Mouse (Mus musculus): ENCODE results near the gene Tcf20. TPM values are rescaled to one million over a fixed set of nuclear protein-coding genes. Genes with fewer than 3 reads are reported as not detected.

Tcf20 gene
- total RNA-seq, 2 experiments from 2014 or later, result 233 to 245 TPM

- DNase-seq (ENCODE audit: low spot score in 2 of 2), result no peak
Measured at GRCm38 (mm10) chr15:82960786-82961561, 26.7 kb downstream of the Tcf20 start.

- DNase-seq (ENCODE audit: low spot score in 2 of 2), result no peak
Measured at GRCm38 (mm10) chr15:82959151-82959550, 28.5 kb downstream of the Tcf20 start.

- DNase-seq (ENCODE audit: low spot score in 2 of 2), result peak; percentile 43 to 70
Measured at GRCm38 (mm10) chr15:82958253-82958701, 29.4 kb downstream of the Tcf20 start.

- no peak for DNase-seq (ENCODE audit: low spot score in 2 of 2)
Measured at GRCm38 (mm10) chr15:82956721-82957120, 31.0 kb downstream of the Tcf20 start.

- no peak for DNase-seq (ENCODE audit: low spot score in 2 of 2)
Measured at GRCm38 (mm10) chr15:82956310-82956709, 31.4 kb downstream of the Tcf20 start.

- DNase-seq (ENCODE audit: low spot score in 2 of 2), result no peak
Measured at GRCm38 (mm10) chr15:82955286-82955685, 32.4 kb downstream of the Tcf20 start.

- no peak for DNase-seq (ENCODE audit: low spot score in 2 of 2)
Measured at GRCm38 (mm10) chr15:82954034-82954433, 33.6 kb downstream of the Tcf20 start.

GRCm38 (mm10) chr15:82953096-82953495 is 34.6 kb downstream of the Tcf20 start:
- no peak for DNase-seq (ENCODE audit: low spot score in 2 of 2)

GRCm38 (mm10) chr15:82952292-82952705 is 35.4 kb downstream of the Tcf20 start:
- no peak for DNase-seq (ENCODE audit: low spot score in 2 of 2)

GRCm38 (mm10) chr15:82950246-82950645 is 37.4 kb downstream of the Tcf20 start:
- DNase-seq (ENCODE audit: low spot score in 2 of 2), result no peak

- DNase-seq (ENCODE audit: low spot score in 2 of 2), result no peak
Measured at GRCm38 (mm10) chr15:82947431-82947830, 40.2 kb downstream of the Tcf20 start.

GRCm38 (mm10) chr15:82944479-82945195 is 43.0 kb downstream of the Tcf20 start:
- no peak for DNase-seq (ENCODE audit: low spot score in 2 of 2)

GRCm38 (mm10) chr15:82941733-82942132 is 45.9 kb downstream of the Tcf20 start:
- DNase-seq (ENCODE audit: low spot score in 2 of 2), result peak; percentile 70 to 71

- peak in 1 of 2 experiments; percentile 71 for DNase-seq (ENCODE audit: low spot score in 2 of 2)
Measured at GRCm38 (mm10) chr15:82940494-82941214, 47.0 kb downstream of the Tcf20 start.

- DNase-seq (ENCODE audit: low spot score in 2 of 2), result peak in 1 of 2 experiments; percentile 53
Measured at GRCm38 (mm10) chr15:82938155-82938569, 49.5 kb downstream of the Tcf20 start.

- DNase-seq (ENCODE audit: low spot score in 2 of 2), result no peak
Measured at GRCm38 (mm10) chr15:82937428-82937992, 50.2 kb downstream of the Tcf20 start.

- DNase-seq (ENCODE audit: low spot score in 2 of 2), result no peak
Measured at GRCm38 (mm10) chr15:82934971-82935370, 52.7 kb downstream of the Tcf20 start.

GRCm38 (mm10) chr15:82932936-82933650 is 54.6 kb downstream of the Tcf20 start:
- DNase-seq (ENCODE audit: low spot score in 2 of 2), result no peak

GRCm38 (mm10) chr15:82931436-82931835 is 56.2 kb downstream of the Tcf20 start:
- no peak for DNase-seq (ENCODE audit: low spot score in 2 of 2)

GRCm38 (mm10) chr15:82929595-82929994 is 58.1 kb downstream of the Tcf20 start:
- DNase-seq (ENCODE audit: low spot score in 2 of 2), result no peak

GRCm38 (mm10) chr15:82928844-82929243 is 58.8 kb downstream of the Tcf20 start:
- DNase-seq (ENCODE audit: low spot score in 2 of 2), result no peak

Data from left cerebral cortex, adult 18-20 months (tissue).